Mouse (Mus musculus) intestine, embryonic 14.5 days (tissue): ENCODE data around the gene Zkscan3. TPM values are rescaled to one million over a fixed set of nuclear protein-coding genes. Genes with fewer than 3 reads are reported as not detected.

Experiments used
- ATAC-seq: fragments of 200-750 bp; cut with Nextera tagmentation; replicated peaks from 2 replicates; pipeline ENCODE4 v1.8.0; 2017; ENCODE audit warnings: low read depth, moderate number of reproducible peaks, moderate TSS enrichment, moderate library complexity; ENCODE audit not compliant: low FRiP score, low TSS enrichment
- DNase-seq: peaks from one replicate; pipeline ENCODE4 v3.0.0-alpha.2; 2018; ENCODE audit warnings: low spot score
- H3K27ac ChIP-seq: fragments of 300-500 bp; sonication (generic); 2 replicates; pipeline ENCODE4 v1.5.1; 2014; ENCODE audit warnings: low read depth, mild to moderate bottlenecking, control low read depth
- H3K27me3 ChIP-seq: fragments of 300-500 bp; sonication (generic); replicated peaks from 2 replicates; pipeline ENCODE4 v1.6.1; 2014; ENCODE audit warnings: low read length, control low read depth; ENCODE audit not compliant: control insufficient read depth, insufficient read depth
- H3K36me3 ChIP-seq: fragments of 300-500 bp; sonication (generic); 2 replicates; pipeline ENCODE4 v1.6.1; 2014; ENCODE audit warnings: low read length, control low read depth; ENCODE audit not compliant: control insufficient read depth, insufficient read depth
- H3K4me1 ChIP-seq: fragments of 300-500 bp; sonication (generic); replicated peaks from 2 replicates; pipeline ENCODE4 v1.6.1; 2014; ENCODE audit warnings: low read length, control low read depth, mixed read lengths; ENCODE audit not compliant: control insufficient read depth, insufficient read depth
- H3K4me2 ChIP-seq: fragments of 300-500 bp; sonication (generic); 2 replicates; pipeline ENCODE4 v1.6.1; 2014; ENCODE audit warnings: low read length
- H3K4me3 ChIP-seq: fragments of 300-500 bp; sonication (generic); 2 replicates; pipeline ENCODE4 v1.5.1; 2014; ENCODE audit warnings: low read depth, low read length, control low read depth, mixed read lengths
- H3K9ac ChIP-seq: fragments of 300-500 bp; sonication (generic); 2 replicates; pipeline ENCODE4 v1.6.1; 2014; ENCODE audit warnings: mild to moderate bottlenecking, low read length
- H3K9me3 ChIP-seq: fragments of 300-500 bp; sonication (generic); 2 replicates; pipeline ENCODE4 v1.6.1; 2016; ENCODE audit warnings: low read length, control low read depth; ENCODE audit not compliant: control insufficient read depth
- WGBS: fragments of 180-500 bp; shearing (Covaris S2); extraction: QIAGEN DNeasy Blood & Tissue Kit; methylation state at CpG from one replicate; pipeline ENCODE4 v1.1.7; 2014; 5-methylcytosine and 5-hydroxymethylcytosine counted together
- microRNA counts: library from miRNA; unstranded; fragments of <30 nt; microRNA quantifications from one replicate; lab custom pipeline; 2016
- microRNA-seq: library from miRNA; unstranded; fragments of <30 nt; microRNA quantifications from one replicate; pipeline ENCODE4, GENCODE M21; 2016
- polyA plus RNA-seq: library from polyadenylated mRNA; unstranded; fragments of >200 nt; fragmentation: Nextera tagmentation; extraction: Ambion mirVana; gene quantifications from 2 replicates; pipeline ENCODE4 v1.2.1, GENCODE M21; 2014

The Zkscan3 gene
- polyA plus RNA-seq, 1 experiment from 2014 or later = 72.2 TPM

GRCm38 (mm10) chr13:21372700-21373099 lies 29.9 kb downstream of the Zkscan3 start:
- no peaks in the 10 kb centered on the region for H3K4me1 ChIP-seq
- H3K4me2 ChIP-seq = no peak overlapping the region
- WGBS = 83% methylated on average over 2 of the region's 2 CpGs
- DNase-seq (no peak), ATAC-seq (no peak)
- no peak overlapping the region for H3K9ac ChIP-seq
- H3K9me3 ChIP-seq = no peaks in the 10 kb centered on the region
- peaks cover 36% of the 10 kb centered on the region for H3K36me3 ChIP-seq
- no peak overlapping the region for H3K27ac ChIP-seq
- H3K4me3 ChIP-seq = no peak overlapping the region
- no peaks in the 10 kb centered on the region for H3K27me3 ChIP-seq

GRCm38 (mm10) chr13:21366635-21367034 lies 35.9 kb downstream of the Zkscan3 start:
- ATAC-seq = no peak
- Histone ChIP-seq H3K27ac (no peak overlapping the region), H3K4me3 (no peak overlapping the region), H3K9me3 (no peaks in the 10 kb centered on the region), H3K27me3 (no peaks in the 10 kb centered on the region), H3K4me2 (no peak overlapping the region), H3K36me3 (peaks cover 56% of the 10 kb centered on the region), H3K9ac (no peak overlapping the region), H3K4me1 (peaks cover 21% of the 10 kb centered on the region)
- no peak for DNase-seq
- 77% methylated on average over 6 of the region's 6 CpGs for WGBS

GRCm38 (mm10) chr13:21363719-21364118 lies 38.8 kb downstream of the Zkscan3 start:
- peak overlapping the region; percentile 76; the same call in 1 of the 2 replicates for H3K9ac ChIP-seq
- DNase-seq = no peak
- WGBS = 63% methylated on average over 12 of the region's 12 CpGs

GRCm38 (mm10) chr13:21362621-21363248 lies 39.8 kb downstream of the Zkscan3 start, which contains the start of gene Zscan12:
Zscan12 (plus strand) TSS chr13:21362820.
- H3K36me3 ChIP-seq = peaks cover 22% of the 10 kb centered on the region; the same call in 1 of the 2 replicates
- peak; percentile 96 for ATAC-seq
- peak within 1 kb of the TSS; percentile 47; the same call in 1 of the 2 replicates for H3K27ac ChIP-seq
- peak within 1 kb of the TSS; percentile 58 for H3K4me3 ChIP-seq
- peak within 1 kb of the TSS; percentile 79 for H3K4me2 ChIP-seq
- H3K9me3 ChIP-seq = no peaks in the 10 kb centered on the region
- peak within 1 kb of the TSS; percentile 76 for H3K9ac ChIP-seq
- under 1% methylated on average over 29 of the region's 29 CpGs for WGBS
- peaks cover 21% of the 10 kb centered on the region for H3K4me1 ChIP-seq
- no peaks in the 10 kb centered on the region for H3K27me3 ChIP-seq
- DNase-seq = peak; percentile 88

More at GRCm38 (mm10) chr13:21363719-21364118, 38.8 kb downstream of the Zkscan3 start:
- Histone ChIP-seq H3K9me3 (no peaks in the 10 kb centered on the region), H3K4me2 (peak overlapping the region; percentile 79), H3K4me1 (peaks cover 21% of the 10 kb centered on the region), H3K27ac (no peak overlapping the region), H3K4me3 (peak overlapping the region; percentile 58), H3K36me3 (peaks cover 32% of the 10 kb centered on the region), H3K27me3 (no peaks in the 10 kb centered on the region)
- no peak for ATAC-seq

- no peaks in the 10 kb centered on the region for H3K9me3 ChIP-seq
- H3K36me3 ChIP-seq = no peaks in the 10 kb centered on the region
- no peak for DNase-seq
- no peak overlapping the region for H3K27ac ChIP-seq
- no peaks in the 10 kb centered on the region for H3K27me3 ChIP-seq
- no peak for ATAC-seq
- no peak overlapping the region for H3K4me2 ChIP-seq
- no peak overlapping the region for H3K9ac ChIP-seq
- H3K4me3 ChIP-seq = no peak overlapping the region
- no peaks in the 10 kb centered on the region for H3K4me1 ChIP-seq
These were observed 52.0 kb downstream of the Zkscan3 start for GRCm38 (mm10) chr13:21350593-21350992.

GRCm38 (mm10) chr13:21346610-21347009 lies 55.9 kb downstream of the Zkscan3 start, which contains the start of gene Olfr1367:
Olfr1367 (plus strand) TSS chr13:21346910.
- H3K36me3 ChIP-seq = no peaks in the 10 kb centered on the region
- no peak within 1 kb of the TSS for H3K4me2 ChIP-seq
- no peak within 1 kb of the TSS for H3K9ac ChIP-seq
- 93% methylated on average over 1 of the region's 1 CpGs for WGBS
- no peaks in the 10 kb centered on the region for H3K9me3 ChIP-seq
- DNase-seq = no peak
- H3K4me3 ChIP-seq = no peak within 1 kb of the TSS
- no peaks in the 10 kb centered on the region for H3K4me1 ChIP-seq
- no peak within 1 kb of the TSS for H3K27ac ChIP-seq
- H3K27me3 ChIP-seq = no peaks in the 10 kb centered on the region
- no peak for ATAC-seq

MicroRNA genes within 50 kb of the gene (microRNA counts, 519-probe panel; counts per million panel counts)
- 3,609 counts per million, percentile 49 among the panel's probes with 10 or more counts for microRNA mmu-miR-1896 (lab: Ali Mortazavi, UCI)

Small RNA genes within 50 kb of the gene (microRNA-seq; reads per million reads assigned to microRNA genes)
- gene Mir1896 (not detected), gene Mir6942 (not detected)

Other genes with a start within 250 kb of the Zkscan3 start
- 167 and 169 TPM in 2 replicates for gene Trim27, start 223.3 kb downstream of the Zkscan3 start, polyA plus RNA-seq
- not detected in 2 replicates for gene Gpx5, start 110.0 kb downstream of the Zkscan3 start, polyA plus RNA-seq
- gene Gpx6, start 90.6 kb downstream of the Zkscan3 start, polyA plus RNA-seq = 0.43 TPM in 1 of 2 replicates, not detected in the other
- not detected in 2 replicates for gene Olfr1367, start 55.8 kb downstream of the Zkscan3 start, polyA plus RNA-seq
- gene Zscan12, start 39.9 kb downstream of the Zkscan3 start, polyA plus RNA-seq = 10.1 and 12.7 TPM in 2 replicates
- 2.7 and 3.2 TPM in 2 replicates for gene Pgbd1, start 38.3 kb upstream of the Zkscan3 start, polyA plus RNA-seq
- 23.0 and 29.7 TPM in 2 replicates for gene Zscan26, start 51.0 kb upstream of the Zkscan3 start, polyA plus RNA-seq
- 2.1 and 2.6 TPM in 2 replicates for gene Nkapl, start 65.8 kb upstream of the Zkscan3 start, polyA plus RNA-seq
- 3.3 and 3.4 TPM in 2 replicates for gene Zkscan4, start 76.2 kb upstream of the Zkscan3 start, polyA plus RNA-seq
- not detected in 2 replicates for gene Gm10065, start 76.7 kb upstream of the Zkscan3 start, polyA plus RNA-seq
- gene AK157302, start 92.5 kb upstream of the Zkscan3 start, polyA plus RNA-seq = 0.22 and 0.32 TPM in 2 replicates
- gene Gm11273, start 98.7 kb upstream of the Zkscan3 start, polyA plus RNA-seq = 5.6 and 8.3 TPM in 2 replicates
- gene Zkscan8, start 128.4 kb upstream of the Zkscan3 start, polyA plus RNA-seq = 8.2 and 9.6 TPM in 2 replicates
- gene Olfr1366, start 140.1 kb upstream of the Zkscan3 start, polyA plus RNA-seq = 0.05 and 0.16 TPM in 2 replicates
- not detected in 2 replicates for gene Olfr1535, start 157.1 kb upstream of the Zkscan3 start, polyA plus RNA-seq
- not detected in 2 replicates for gene Olfr1364, start 179.0 kb upstream of the Zkscan3 start, polyA plus RNA-seq
- not detected in 2 replicates for gene Olfr1362, start 211.3 kb upstream of the Zkscan3 start, polyA plus RNA-seq
- gene Olfr11, start 239.8 kb upstream of the Zkscan3 start, polyA plus RNA-seq = not detected in 2 replicates